Mouse (Mus musculus) lung, embryonic 14.5 days (tissue): ENCODE measurements around the gene Gm20388. TPM values are rescaled to one million over a fixed set of nuclear protein-coding genes. Genes with fewer than 3 reads are reported as not detected.

Source experiments
- ATAC-seq: fragments of 200-750 bp; cut with Nextera tagmentation; 2 replicates; pipeline ENCODE4 v1.8.0; 2017; ENCODE audit warnings: mild to moderate bottlenecking, moderate TSS enrichment, moderate library complexity; ENCODE audit not compliant: insufficient read depth
- DNase-seq: peaks from one replicate; pipeline ENCODE4 v3.0.0-alpha.2; 2015
- H3K27ac ChIP-seq: fragments of 300-500 bp; sonication (generic); 2 replicates; pipeline ENCODE4 v1.5.1; 2014; ENCODE audit warnings: low read depth, mild to moderate bottlenecking, moderate library complexity
- H3K27me3 ChIP-seq: fragments of 300-500 bp; sonication (generic); 2 replicates; pipeline ENCODE4 v1.6.1; 2014; ENCODE audit warnings: low read length, control low read depth; ENCODE audit not compliant: insufficient read depth
- H3K36me3 ChIP-seq: fragments of 300-500 bp; sonication (generic); 2 replicates; pipeline ENCODE4 v1.6.1; 2014; ENCODE audit warnings: control low read depth; ENCODE audit not compliant: insufficient read depth
- H3K4me1 ChIP-seq: fragments of 300-500 bp; sonication (generic); 2 replicates; pipeline ENCODE4 v1.6.1; 2014; ENCODE audit warnings: antibody characterized with exemption, control low read depth; ENCODE audit not compliant: insufficient read depth
- H3K4me2 ChIP-seq: fragments of 300-500 bp; sonication (generic); 2 replicates; pipeline ENCODE4 v1.6.1; 2014; ENCODE audit warnings: mild to moderate bottlenecking
- H3K4me3 ChIP-seq: fragments of 300-500 bp; sonication (generic); 2 replicates; pipeline ENCODE4 v1.5.1; 2014; ENCODE audit warnings: low read depth, low read length
- H3K9ac ChIP-seq: fragments of 300-500 bp; sonication (generic); 2 replicates; pipeline ENCODE4 v1.6.1; 2014
- H3K9me3 ChIP-seq: fragments of 300-500 bp; sonication (generic); 2 replicates; pipeline ENCODE4 v1.6.1; 2016; ENCODE audit warnings: low read depth, low read length, control low read depth
- CTCF ChIP-seq: IDR thresholded peaks from 2 replicates; pipeline ENCODE4 v1.5.1; 2016; ENCODE audit warnings: antibody characterized with exemption, low read depth
- WGBS: fragments of 180-500 bp; shearing (Covaris S2); extraction: QIAGEN DNeasy Blood & Tissue Kit; methylation state at CpG from one replicate; pipeline ENCODE4 v1.1.7; 2014; 5-methylcytosine and 5-hydroxymethylcytosine counted together
- polyA plus RNA-seq: library from polyadenylated mRNA; unstranded; fragments of >200 nt; fragmentation: Nextera tagmentation; extraction: Ambion mirVana; gene quantifications from 2 replicates; pipeline ENCODE4 v1.2.1, GENCODE M21; 2014

Gene Gm20388
- polyA plus RNA-seq, 1 experiment from 2014 or later: not detected

DNA sequence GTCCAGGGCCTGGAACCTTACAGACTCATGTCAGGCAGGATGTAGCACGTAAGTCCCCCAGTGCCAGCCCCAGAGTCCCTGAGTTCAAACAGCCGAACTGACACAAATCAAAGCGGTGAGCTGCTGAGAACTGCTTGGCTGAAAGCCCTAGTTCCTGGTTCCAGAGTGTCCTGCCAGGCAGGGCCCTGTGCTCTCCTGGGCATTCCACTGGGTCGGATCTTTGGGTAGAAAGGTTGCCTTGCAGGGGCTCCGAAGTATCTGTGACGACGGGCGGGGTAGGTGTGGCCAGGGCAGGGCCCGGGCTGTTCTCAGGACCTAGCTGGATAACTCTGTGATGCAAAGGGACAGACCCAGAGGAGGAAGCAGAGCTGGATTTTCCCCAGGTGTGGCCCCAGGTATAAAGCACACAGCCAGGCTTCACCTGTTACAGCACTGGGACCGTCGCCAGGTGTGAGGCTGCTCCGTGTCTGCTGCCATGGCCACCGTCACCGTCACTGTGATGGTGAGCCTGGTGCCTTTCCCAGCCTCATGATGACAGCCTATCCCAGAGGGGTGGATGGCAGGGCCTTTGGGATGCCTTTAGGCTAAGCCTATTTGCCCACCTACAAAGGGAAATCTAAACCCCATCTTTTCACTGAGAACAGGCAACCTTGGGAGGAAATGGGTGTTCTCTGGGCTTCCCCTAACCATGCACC lies 2510.9 kb downstream of the Gm20388 start, which contains the start of gene Il17c:
TSS of gene Il17c (plus strand) at position 645 of the 695 bp plus-strand sequence.
- Histone ChIP-seq H3K9ac (no peak within 1 kb of the TSS), H3K4me3 (no peak within 1 kb of the TSS), H3K27me3 (no peaks in the 10 kb centered on the region), H3K4me1 (no peaks in the 10 kb centered on the region), H3K27ac (no peak within 1 kb of the TSS), H3K9me3 (no peaks in the 10 kb centered on the region), H3K36me3 (peaks cover 32% of the 10 kb centered on the region), H3K4me2 (no peak within 1 kb of the TSS)
- ATAC-seq (no peak), DNase-seq (no peak)
- no peak for TF ChIP-seq CTCF
- 77% methylated on average over 14 of the region's 14 CpGs for WGBS

DNA sequence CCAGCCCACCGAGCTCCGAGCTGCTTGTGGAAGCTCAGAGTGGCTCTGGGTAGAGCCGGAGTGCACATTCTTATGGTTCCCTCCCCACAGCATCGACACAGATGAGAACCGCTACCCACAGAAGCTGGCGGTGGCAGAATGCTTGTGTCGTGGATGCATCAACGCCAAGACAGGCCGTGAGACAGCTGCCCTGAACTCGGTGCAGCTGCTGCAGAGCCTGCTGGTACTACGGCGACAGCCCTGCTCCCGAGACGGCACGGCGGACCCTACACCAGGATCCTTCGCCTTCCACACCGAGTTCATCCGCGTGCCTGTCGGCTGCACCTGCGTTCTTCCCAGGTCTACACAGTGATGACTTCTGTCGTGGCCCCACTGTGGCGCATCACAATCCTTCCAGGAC lies 2512.6 kb downstream of the Gm20388 start:
- no peaks in the 10 kb centered on the region for H3K27me3 ChIP-seq
- H3K4me2 ChIP-seq: no peak overlapping the region
- ATAC-seq: no peak
- H3K4me1 ChIP-seq: no peaks in the 10 kb centered on the region
- no peak overlapping the region for H3K9ac ChIP-seq
- H3K9me3 ChIP-seq: no peaks in the 10 kb centered on the region
- H3K27ac ChIP-seq: no peak overlapping the region
- TF ChIP-seq CTCF: no peak
- no peak for DNase-seq
- no peak overlapping the region for H3K4me3 ChIP-seq
- WGBS: 76% methylated on average over 24 of the region's 24 CpGs
- H3K36me3 ChIP-seq: peaks cover 15% of the 10 kb centered on the region

DNA sequence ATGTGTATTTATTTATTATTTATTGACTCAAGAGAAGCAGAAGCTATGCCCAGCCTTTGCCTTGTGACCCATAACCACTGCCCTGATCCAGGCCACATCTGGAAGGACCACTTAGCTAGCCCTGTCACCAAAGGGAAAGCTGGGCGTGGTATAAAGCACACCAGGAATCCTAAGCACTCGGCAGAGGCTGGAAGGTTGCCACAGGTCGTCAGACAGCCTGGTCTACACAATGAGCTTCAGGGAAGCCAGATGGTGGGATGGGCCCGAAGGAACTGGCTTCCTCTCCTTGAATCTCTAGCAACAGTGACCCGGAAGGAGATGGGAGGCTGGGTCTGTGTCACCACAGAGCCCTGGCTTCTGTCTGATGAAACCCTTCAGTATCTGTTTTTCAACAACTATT lies 2513.0 kb downstream of the Gm20388 start:
- Histone ChIP-seq H3K27me3 (no peaks in the 10 kb centered on the region), H3K9me3 (no peaks in the 10 kb centered on the region), H3K4me2 (no peak overlapping the region), H3K36me3 (peaks cover 12% of the 10 kb centered on the region; the same call in 1 of the 2 replicates), H3K4me3 (no peak overlapping the region), H3K4me1 (no peaks in the 10 kb centered on the region), H3K9ac (no peak overlapping the region), H3K27ac (no peak overlapping the region)
- no peak for TF ChIP-seq CTCF
- no peak for ATAC-seq
- DNase-seq: peak; percentile 29
- WGBS: 44% methylated on average over 5 of the region's 5 CpGs

DNA sequence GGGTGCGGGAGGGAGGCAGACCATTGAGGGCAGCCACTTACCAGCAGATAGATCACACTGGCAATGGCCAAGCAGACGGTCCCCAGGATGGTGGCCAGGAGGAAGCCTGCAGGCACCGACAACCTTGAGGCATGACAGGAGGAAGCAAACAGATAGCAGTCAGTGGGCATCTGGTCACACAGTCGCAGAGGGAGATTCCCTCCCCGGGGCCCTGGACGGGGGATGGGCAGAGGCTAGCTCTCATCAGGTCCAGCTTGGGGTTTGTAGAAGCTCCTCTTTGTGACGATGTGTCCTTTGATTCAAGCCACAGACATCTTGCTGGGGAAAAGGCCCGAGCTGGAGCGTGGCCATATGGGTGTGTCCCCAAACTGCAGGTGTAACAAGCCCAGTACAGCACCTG lies 2515.5 kb downstream of the Gm20388 start:
- Histone ChIP-seq H3K9ac (no peak overlapping the region), H3K4me3 (no peak overlapping the region), H3K36me3 (0 out of 2 replicates have a peak, but pooled peaks cover 5% of the 10 kb centered on the region), H3K27me3 (no peaks in the 10 kb centered on the region), H3K27ac (no peak overlapping the region), H3K4me1 (no peaks in the 10 kb centered on the region), H3K9me3 (no peaks in the 10 kb centered on the region), H3K4me2 (no peak overlapping the region)
- DNase-seq (no peak), ATAC-seq (no peak)
- 69% methylated on average over 9 of the region's 9 CpGs for WGBS
- no peak for TF ChIP-seq CTCF

DNA sequence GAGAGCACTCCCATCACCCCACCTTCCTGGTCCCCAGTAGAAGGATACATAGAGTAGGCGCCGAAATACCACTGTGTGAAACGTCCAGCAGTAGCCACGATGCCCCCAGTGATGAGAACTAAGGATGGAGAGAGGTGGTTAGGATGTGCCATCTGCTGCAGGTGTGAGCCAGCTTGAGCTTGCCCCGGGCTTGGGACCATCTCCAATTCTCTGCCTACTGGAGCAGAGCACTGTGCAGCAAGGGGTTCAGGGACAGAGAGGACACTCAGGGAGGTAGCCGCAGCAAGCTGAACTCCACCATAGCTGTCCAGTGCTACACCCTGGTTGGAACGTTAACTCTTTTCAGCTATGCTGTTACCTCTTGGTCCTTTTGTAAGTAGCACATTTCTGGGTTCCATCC lies 2517.0 kb downstream of the Gm20388 start:
- Histone ChIP-seq H3K27ac (no peak overlapping the region), H3K4me3 (no peak overlapping the region), H3K4me2 (no peak overlapping the region), H3K4me1 (peaks cover 8% of the 10 kb centered on the region; the same call in 1 of the 2 replicates), H3K9ac (no peak overlapping the region), H3K9me3 (no peaks in the 10 kb centered on the region), H3K36me3 (0 out of 2 replicates have a peak, but pooled peaks cover 5% of the 10 kb centered on the region), H3K27me3 (no peaks in the 10 kb centered on the region)
- no peak for DNase-seq
- 82% methylated on average over 7 of the region's 7 CpGs for WGBS
- no peak for TF ChIP-seq CTCF
- ATAC-seq: no peak

DNA sequence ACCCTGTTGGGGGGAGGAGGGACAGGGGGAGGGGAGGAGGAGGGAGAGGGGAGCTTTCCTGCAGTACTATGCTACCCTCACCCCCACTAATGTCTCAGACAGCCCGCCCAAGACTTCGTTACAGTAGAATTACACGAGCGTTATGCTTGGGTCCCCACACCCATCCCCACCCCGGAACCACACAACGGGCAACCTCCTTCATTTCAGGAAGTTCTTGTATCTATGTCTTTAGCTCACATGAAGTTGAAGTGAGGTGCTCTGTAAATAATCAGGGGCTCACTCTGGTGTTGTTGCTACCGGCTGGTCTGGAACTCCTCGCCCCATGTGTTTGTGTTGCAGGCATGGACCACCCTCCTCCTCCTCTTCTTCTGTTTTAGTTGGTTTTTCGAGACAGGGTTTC lies 2517.5 kb downstream of the Gm20388 start:
- H3K9me3 ChIP-seq: no peaks in the 10 kb centered on the region
- H3K4me3 ChIP-seq: no peak overlapping the region
- TF ChIP-seq CTCF: no peak
- peaks cover 8% of the 10 kb centered on the region; the same call in 1 of the 2 replicates for H3K4me1 ChIP-seq
- no peak for DNase-seq
- no peaks in the 10 kb centered on the region for H3K27me3 ChIP-seq
- no peak for ATAC-seq
- no peak overlapping the region for H3K9ac ChIP-seq
- 85% methylated on average over 9 of the region's 9 CpGs for WGBS
- 0 out of 2 replicates have a peak, but pooled peaks cover 5% of the 10 kb centered on the region for H3K36me3 ChIP-seq
- no peak overlapping the region for H3K4me2 ChIP-seq
- H3K27ac ChIP-seq: no peak overlapping the region

DNA sequence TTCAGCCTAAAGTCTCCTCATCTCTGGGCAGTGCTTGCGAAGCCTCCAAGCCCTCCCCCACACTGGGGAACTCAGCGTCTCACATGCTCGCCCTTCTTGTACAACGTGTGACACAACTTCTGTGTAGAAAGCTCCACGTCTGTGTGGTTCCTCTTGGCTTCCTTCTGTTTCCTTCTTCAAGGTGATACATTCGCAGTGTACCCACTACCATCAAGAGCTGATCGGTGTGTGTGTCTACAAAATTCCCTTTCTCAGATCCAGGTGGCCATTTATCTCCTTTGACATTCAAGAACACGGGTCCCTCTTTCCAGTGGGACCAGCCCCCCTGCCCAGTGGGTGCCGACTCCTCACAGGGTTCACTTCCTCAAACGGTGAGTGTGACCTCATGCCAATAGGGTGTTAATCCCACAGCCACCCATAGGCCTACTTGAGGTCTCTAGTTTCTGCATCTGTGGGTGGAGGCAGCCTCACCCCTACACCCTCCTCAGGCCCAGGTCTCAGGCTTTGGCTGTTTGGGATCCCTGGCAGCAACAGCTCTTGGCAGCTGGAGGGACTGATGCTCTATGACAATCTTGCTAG lies 2519.5 kb downstream of the Gm20388 start:
- no peak overlapping the region for H3K9ac ChIP-seq
- TF ChIP-seq CTCF: no peak
- no peak overlapping the region for H3K4me3 ChIP-seq
- DNase-seq (peak; percentile 28), ATAC-seq (no peak)
- H3K4me2 ChIP-seq: no peak overlapping the region
- H3K4me1 ChIP-seq: peaks cover 8% of the 10 kb centered on the region; the same call in 1 of the 2 replicates
- no peaks in the 10 kb centered on the region for H3K27me3 ChIP-seq
- peaks cover 11% of the 10 kb centered on the region; the same call in 1 of the 2 replicates for H3K36me3 ChIP-seq
- H3K9me3 ChIP-seq: no peaks in the 10 kb centered on the region
- 74% methylated on average over 10 of the region's 10 CpGs for WGBS
- no peak overlapping the region for H3K27ac ChIP-seq
